In genomic region chr17:47973563-47974472, GRCm38 (mm10) we compare ENCODE assay signal across 8 mouse cellular contexts. TPM values are rescaled to one million over a fixed set of nuclear protein-coding genes. Genes with fewer than 3 reads are reported as not detected.
DNase-seq lines count a peak whose midpoint lies in the region; ATAC-seq and TF ChIP-seq lines count a peak whose summit lies in the region.

No protein-coding gene starts in this region.

- no peak for TF ChIP-seq CTCF in E14TG2a.4 (conservative IDR thresholded peaks at IDR 0.05; ENCODE audit: low read length)

- H3K36me3 ChIP-seq in E14TG2a.4 (ENCODE audit: insufficient read depth, low read length), result no peaks in the 10 kb centered on the region
- H3K36me3 ChIP-seq in forebrain, embryonic 15.5 days, result no peaks in the 10 kb centered on the region

- no peaks in the 10 kb centered on the region for H3K9me3 ChIP-seq in E14TG2a.4 (ENCODE audit: low read length)
- no peaks in the 10 kb centered on the region for H3K9me3 ChIP-seq in forebrain, embryonic 15.5 days

- WGBS in forebrain, embryonic 15.5 days, result 2% methylated on average over 61 of the region's 61 CpGs

- DNase-seq in adrenal gland, adult 8-10 months, result peak; percentile 43
- DNase-seq in heart, postnatal 4 days, result peak; percentile 83
- peak; percentile 9 for DNase-seq in left cerebral cortex, adult 11 months (ENCODE audit: low spot score)
- DNase-seq in lung, postnatal 36 days, result peak; percentile 86
- peak; percentile 42 for DNase-seq in right cerebral cortex, postnatal 4 days

- 0 out of 2 replicates have a peak overlapping the region, but pooled peaks have one; percentile 3 for H3K27ac ChIP-seq in forebrain, embryonic 15.5 days (replicated peaks)

- H3K4me2 ChIP-seq in forebrain, embryonic 15.5 days (replicated peaks), result peak overlapping the region; percentile 81

- peak overlapping the region; percentile 74 for H3K4me3 ChIP-seq in E14TG2a.4 (replicated peaks; ENCODE audit: low read length)
- peak overlapping the region; percentile 42 for H3K4me3 ChIP-seq in forebrain, embryonic 15.5 days

- peak; percentile 41; the same call in 1 of the 2 replicates for ATAC-seq in forebrain, embryonic 15.5 days (replicated peaks)
- no peak for ATAC-seq in erythroid progenitor cell, adult 5-6 weeks (replicated peaks; ENCODE audit: low FRiP score, poor library complexity, severe bottlenecking)

- H3K4me1 ChIP-seq in E14TG2a.4 (replicated peaks; ENCODE audit: low read depth, low read length), result peaks cover 44% of the 10 kb centered on the region
- peaks cover 37% of the 10 kb centered on the region for H3K4me1 ChIP-seq in forebrain, embryonic 15.5 days

- H3K27me3 ChIP-seq in E14TG2a.4 (ENCODE audit: insufficient read depth, low read length), result peaks cover 32% of the 10 kb centered on the region
- peaks cover 9% of the 10 kb centered on the region; the same call in 1 of the 2 replicates for H3K27me3 ChIP-seq in forebrain, embryonic 15.5 days

- peak overlapping the region; percentile 38 for H3K9ac ChIP-seq in forebrain, embryonic 15.5 days (replicated peaks)

RNA-seq across cellular contexts. Expression of gene Foxp4, which starts 49.4 kb away (rescaled TPM):
- total RNA-seq in adrenal gland, adult 8-10 months (2022), result 10 to 100 TPM; 21.5 to 39.2 (median 31.0) TPM
- 33.2 and 37.3 TPM in 2 replicates for polyA plus RNA-seq in forebrain, embryonic 15.5 days (2015; fragmentation: Nextera tagmentation; extraction: Ambion mirVana)
- total RNA-seq in heart, postnatal 4 days (2021), result 10 to 100 TPM; 18.1 to 19.6 TPM
- total RNA-seq in erythroid progenitor cell, adult 5-6 weeks (2015; ENCODE audit: low replicate concordance), result 4.0 and 5.4 TPM in 2 replicates
- total RNA-seq in erythroid progenitor cell, adult 5-6 weeks (2017; ENCODE audit: low replicate concordance), result 0.30 and 1.0 TPM in 2 replicates

Comparison
In these comparisons a context has a peak if more than half of its experiments do, and no peak if none do; other contexts are left out.
1. DNase-seq: peak in every context shown above with its lines; median percentile 86 in lung, postnatal 36 days; 83 in heart, postnatal 4 days; 43 in adrenal gland, adult 8-10 months; 42 in right cerebral cortex, postnatal 4 days; 9 in left cerebral cortex, adult 11 months.